Mouse (Mus musculus) lung, embryonic 15.5 days (tissue): ENCODE measurements around the gene Clic1. TPM values are rescaled to one million over a fixed set of nuclear protein-coding genes. Genes with fewer than 3 reads are reported as not detected.

ENCODE experiments used
- ATAC-seq: fragments of 200-750 bp; cut with Nextera tagmentation; 2 replicates; pipeline ENCODE4 v1.8.0; 2017; ENCODE audit warnings: moderate number of reproducible peaks, borderline replicate concordance; ENCODE audit not compliant: low FRiP score, low TSS enrichment; ENCODE audit errors: extremely low read depth
- H3K27ac ChIP-seq: fragments of 300-500 bp; sonication (generic); 2 replicates; pipeline ENCODE4 v1.5.1; 2015; ENCODE audit warnings: moderate library complexity, mild to moderate bottlenecking, inconsistent platforms
- H3K27me3 ChIP-seq: fragments of 300-500 bp; sonication (generic); 2 replicates; pipeline ENCODE4 v1.6.1; 2015; ENCODE audit warnings: inconsistent platforms
- H3K36me3 ChIP-seq: fragments of 300-500 bp; sonication (generic); 2 replicates; pipeline ENCODE4 v1.6.1; 2015; ENCODE audit warnings: inconsistent platforms
- H3K4me1 ChIP-seq: fragments of 300-500 bp; sonication (generic); 2 replicates; pipeline ENCODE4 v1.6.1; 2015; ENCODE audit warnings: inconsistent platforms
- H3K4me2 ChIP-seq: fragments of 300-500 bp; sonication (generic); 2 replicates; pipeline ENCODE4 v1.6.1; 2015; ENCODE audit warnings: inconsistent platforms, mild to moderate bottlenecking, moderate library complexity
- H3K4me3 ChIP-seq: fragments of 300-500 bp; sonication (generic); 2 replicates; pipeline ENCODE4 v1.5.1; 2015; ENCODE audit warnings: mild to moderate bottlenecking, inconsistent platforms
- H3K9ac ChIP-seq: fragments of 300-500 bp; sonication (generic); 2 replicates; pipeline ENCODE4 v1.6.1; 2015; ENCODE audit warnings: inconsistent platforms
- H3K9me3 ChIP-seq: fragments of 300-500 bp; sonication (generic); 2 replicates; pipeline ENCODE4 v1.6.1; 2016; ENCODE audit warnings: inconsistent platforms
- WGBS: fragments of 180-500 bp; shearing (Covaris S2); methylation state at CpG from one replicate; pipeline ENCODE4 v1.1.7; 2015; 5-methylcytosine and 5-hydroxymethylcytosine counted together
- polyA plus RNA-seq: library from polyadenylated mRNA; unstranded; fragments of >200 nt; fragmentation: Nextera tagmentation; extraction: Ambion mirVana; gene quantifications from 2 replicates; pipeline ENCODE4 v1.2.1, GENCODE M21; 2015

The Clic1 gene
- polyA plus RNA-seq, 1 experiment from 2014 or later, result 300 TPM

GRCm38 (mm10) chr17:35011440-35011839, 38.3 kb upstream of the Clic1 start:
- no peaks in the 10 kb centered on the region for H3K9me3 ChIP-seq
- 92% methylated on average over 8 of the region's 8 CpGs for WGBS
- H3K4me3 ChIP-seq, result no peak overlapping the region
- no peaks in the 10 kb centered on the region for H3K27me3 ChIP-seq
- no peak overlapping the region for H3K9ac ChIP-seq
- H3K4me1 ChIP-seq, result no peaks in the 10 kb centered on the region
- no peak for ATAC-seq
- no peak overlapping the region for H3K4me2 ChIP-seq
- peaks cover 98% of the 10 kb centered on the region for H3K36me3 ChIP-seq
- H3K27ac ChIP-seq, result no peak overlapping the region

GRCm38 (mm10) chr17:35012430-35012829, 37.3 kb upstream of the Clic1 start:
- Histone ChIP-seq H3K36me3 (peaks cover 89% of the 10 kb centered on the region), H3K27me3 (no peaks in the 10 kb centered on the region), H3K9me3 (no peaks in the 10 kb centered on the region), H3K4me3 (no peak overlapping the region), H3K9ac (no peak overlapping the region), H3K27ac (no peak overlapping the region), H3K4me1 (no peaks in the 10 kb centered on the region), H3K4me2 (no peak overlapping the region)
- 79% methylated on average over 13 of the region's 13 CpGs for WGBS
- ATAC-seq, result no peak

DNA sequence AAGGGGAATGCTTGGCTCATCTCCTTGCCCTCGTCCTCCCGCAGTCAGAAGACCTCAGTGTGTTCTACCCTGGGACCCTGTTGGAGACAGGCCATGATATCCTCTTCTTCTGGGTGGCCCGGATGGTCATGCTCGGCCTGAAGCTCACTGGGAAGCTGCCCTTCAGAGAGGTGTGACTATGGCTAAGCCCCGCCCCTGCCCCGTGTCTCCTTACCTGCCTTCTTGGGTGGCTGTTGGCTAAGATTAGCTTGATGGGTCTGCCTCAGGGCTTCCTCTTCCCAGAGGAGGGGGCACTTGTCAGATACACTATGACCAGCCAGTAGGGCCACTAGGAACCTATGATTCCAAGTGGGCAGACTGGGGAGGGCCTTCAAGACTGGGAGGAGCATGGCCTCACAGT, 36.5 kb upstream of the Clic1 start:
- Histone ChIP-seq H3K9me3 (no peaks in the 10 kb centered on the region), H3K27ac (no peak overlapping the region), H3K36me3 (peaks cover 81% of the 10 kb centered on the region), H3K27me3 (no peaks in the 10 kb centered on the region), H3K9ac (no peak overlapping the region), H3K4me2 (no peak overlapping the region), H3K4me1 (no peaks in the 10 kb centered on the region), H3K4me3 (no peak overlapping the region)
- no peak for ATAC-seq
- WGBS, result 67% methylated on average over 6 of the region's 6 CpGs

DNA sequence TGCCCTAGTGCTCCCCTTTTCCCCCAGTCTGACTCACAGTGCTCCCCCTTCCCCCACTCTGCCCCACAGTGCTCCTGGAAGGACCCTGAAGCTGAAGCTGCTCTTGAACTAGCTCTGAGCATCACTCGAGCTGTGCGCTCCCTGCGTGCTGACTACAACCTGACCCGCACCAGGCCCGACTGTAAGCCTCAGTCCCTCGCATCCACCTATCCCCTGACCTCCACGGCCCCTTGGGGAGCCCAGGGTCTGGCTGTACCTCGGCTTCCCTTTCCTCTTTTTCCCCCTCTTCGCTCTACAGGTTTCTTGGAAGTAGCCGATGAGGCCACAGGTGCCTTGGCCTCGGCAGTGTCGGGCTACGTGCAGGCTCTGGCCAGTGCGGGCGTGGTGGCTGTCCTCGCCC, 34.5 kb upstream of the Clic1 start:
- H3K9me3 ChIP-seq, result no peaks in the 10 kb centered on the region
- no peak overlapping the region for H3K4me2 ChIP-seq
- no peak overlapping the region for H3K4me3 ChIP-seq
- 90% methylated on average over 16 of the region's 16 CpGs for WGBS
- no peaks in the 10 kb centered on the region for H3K27me3 ChIP-seq
- ATAC-seq, result no peak
- peaks cover 61% of the 10 kb centered on the region for H3K36me3 ChIP-seq
- no peak overlapping the region for H3K9ac ChIP-seq
- H3K4me1 ChIP-seq, result no peaks in the 10 kb centered on the region
- no peak overlapping the region for H3K27ac ChIP-seq

DNA sequence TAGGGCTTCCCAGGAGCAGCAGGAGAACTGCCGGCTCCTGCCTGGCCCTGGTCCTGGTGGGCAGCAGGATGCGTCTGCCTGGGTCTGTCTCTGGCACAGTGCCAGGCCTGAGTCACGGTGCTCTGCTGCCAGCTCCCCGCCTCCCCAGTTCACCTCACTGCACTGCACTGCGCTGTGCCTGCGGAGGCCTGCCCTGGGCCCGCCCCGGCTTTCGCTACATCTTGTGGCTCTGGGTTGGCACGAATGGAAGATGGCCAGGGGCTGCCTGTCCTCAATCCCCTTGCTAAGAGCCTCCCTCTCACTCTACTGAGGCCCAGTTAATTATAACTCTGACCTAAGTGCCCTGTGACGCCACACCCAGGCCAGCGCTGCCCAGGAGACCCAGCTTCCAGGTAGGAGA, 33.4 kb upstream of the Clic1 start, which contains the start of gene Vwa7:
TSS of gene Vwa7 (plus strand) at position 204 of the 400 bp plus-strand sequence.
- H3K9me3 ChIP-seq, result no peaks in the 10 kb centered on the region
- ATAC-seq, result no peak
- H3K4me3 ChIP-seq, result no peak within 1 kb of the TSS
- 61% methylated on average over 12 of the region's 12 CpGs for whole genome bisulfite sequencing
- peaks cover 50% of the 10 kb centered on the region for H3K36me3 ChIP-seq
- peaks cover 2% of the 10 kb centered on the region for H3K4me1 ChIP-seq
- H3K9ac ChIP-seq, result no peak within 1 kb of the TSS
- H3K27me3 ChIP-seq, result no peaks in the 10 kb centered on the region
- H3K4me2 ChIP-seq, result no peak within 1 kb of the TSS
- H3K27ac ChIP-seq, result no peak within 1 kb of the TSS

- Histone ChIP-seq H3K27ac (no peak overlapping the region), H3K36me3 (peaks cover 43% of the 10 kb centered on the region), H3K4me1 (peaks cover 7% of the 10 kb centered on the region), H3K9me3 (no peaks in the 10 kb centered on the region), H3K4me2 (no peak overlapping the region), H3K4me3 (no peak overlapping the region), H3K9ac (no peak overlapping the region), H3K27me3 (no peaks in the 10 kb centered on the region)
- no peak for ATAC-seq
- WGBS, result 76% methylated on average over 10 of the region's 10 CpGs
Observed at GRCm38 (mm10) chr17:35016791-35017705, 32.7 kb upstream of the Clic1 start.

- H3K36me3 ChIP-seq, result peaks cover 37% of the 10 kb centered on the region
- H3K27ac ChIP-seq, result no peak overlapping the region
- H3K27me3 ChIP-seq, result no peaks in the 10 kb centered on the region
- no peak overlapping the region for H3K4me3 ChIP-seq
- ATAC-seq, result no peak
- H3K4me1 ChIP-seq, result peaks cover 9% of the 10 kb centered on the region
- H3K9me3 ChIP-seq, result no peaks in the 10 kb centered on the region
- WGBS, result 69% methylated on average over 14 of the region's 14 CpGs
- no peak overlapping the region for H3K9ac ChIP-seq
- H3K4me2 ChIP-seq, result no peak overlapping the region
Observed at GRCm38 (mm10) chr17:35017706-35018030, 32.1 kb upstream of the Clic1 start.

GRCm38 (mm10) chr17:35018171-35018570, 31.6 kb upstream of the Clic1 start:
- Histone ChIP-seq H3K27me3 (no peaks in the 10 kb centered on the region), H3K4me3 (no peak overlapping the region), H3K27ac (no peak overlapping the region), H3K4me2 (no peak overlapping the region), H3K36me3 (peaks cover 32% of the 10 kb centered on the region), H3K9ac (no peak overlapping the region), H3K9me3 (no peaks in the 10 kb centered on the region), H3K4me1 (peaks cover 9% of the 10 kb centered on the region)
- WGBS, result 81% methylated on average over 3 of the region's 3 CpGs
- no peak for ATAC-seq

DNA sequence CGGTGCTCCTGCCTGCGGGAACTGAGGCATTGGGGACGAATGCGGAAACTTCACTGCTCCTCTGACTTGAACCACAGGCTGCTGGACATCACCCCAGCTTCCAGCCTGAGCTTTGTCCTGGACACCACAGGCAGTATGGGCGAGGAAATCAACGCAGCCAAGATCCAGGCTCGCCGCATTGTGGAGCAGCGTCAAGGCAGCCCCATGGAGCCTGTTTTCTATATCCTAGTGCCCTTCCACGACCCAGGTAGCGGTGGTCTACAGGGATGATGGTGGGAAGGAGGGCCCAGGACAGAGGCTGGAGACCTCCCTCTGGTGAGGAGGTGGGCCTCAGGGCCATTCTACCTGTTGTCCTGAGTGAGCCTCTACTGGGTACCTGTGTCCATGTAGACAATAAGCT, 29.9 kb upstream of the Clic1 start:
- no peak overlapping the region for H3K4me2 ChIP-seq
- no peak overlapping the region for H3K27ac ChIP-seq
- no peak overlapping the region for H3K4me3 ChIP-seq
- no peak for ATAC-seq
- 72% methylated on average over 11 of the region's 11 CpGs for WGBS
- H3K9me3 ChIP-seq, result no peaks in the 10 kb centered on the region
- H3K9ac ChIP-seq, result no peak overlapping the region
- H3K4me1 ChIP-seq, result peaks cover 9% of the 10 kb centered on the region
- peaks cover 15% of the 10 kb centered on the region for H3K36me3 ChIP-seq
- no peaks in the 10 kb centered on the region for H3K27me3 ChIP-seq

DNA sequence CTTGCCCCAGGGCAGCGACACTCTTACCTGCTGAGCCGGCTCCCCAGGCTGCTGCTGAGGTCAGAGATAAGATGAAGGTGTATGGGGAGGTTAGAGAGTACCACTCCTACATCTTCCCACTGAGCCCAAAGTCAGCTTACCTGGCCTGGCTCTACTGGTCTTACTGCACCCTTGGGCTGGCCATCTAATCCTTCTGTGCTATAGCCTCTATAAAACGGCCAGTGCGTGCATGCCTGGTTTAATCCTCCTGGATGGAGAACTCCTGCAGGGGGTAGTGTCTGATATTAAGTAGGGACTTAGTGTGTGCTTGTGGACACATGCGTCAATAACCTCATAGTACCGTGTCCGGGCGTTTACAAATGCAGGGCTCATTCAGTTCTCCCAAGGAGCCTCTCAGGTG, 29.2 kb upstream of the Clic1 start:
- Histone ChIP-seq H3K9me3 (no peaks in the 10 kb centered on the region), H3K36me3 (peaks cover 8% of the 10 kb centered on the region), H3K4me3 (no peak overlapping the region), H3K27me3 (no peaks in the 10 kb centered on the region), H3K27ac (no peak overlapping the region), H3K4me2 (no peak overlapping the region), H3K9ac (no peak overlapping the region), H3K4me1 (peaks cover 12% of the 10 kb centered on the region)
- ATAC-seq, result no peak
- WGBS, result 80% methylated on average over 8 of the region's 8 CpGs

GRCm38 (mm10) chr17:35021163-35021808, 28.5 kb upstream of the Clic1 start:
- Histone ChIP-seq H3K36me3 (peaks cover under 1% of the 10 kb centered on the region; the same call in 1 of the 2 replicates), H3K4me2 (peak overlapping the region; percentile 32), H3K4me3 (no peak overlapping the region), H3K27me3 (no peaks in the 10 kb centered on the region), H3K4me1 (peaks cover 20% of the 10 kb centered on the region), H3K9me3 (no peaks in the 10 kb centered on the region), H3K27ac (peak overlapping the region; percentile 49), H3K9ac (no peak overlapping the region)
- WGBS, result 9% methylated on average over 16 of the region's 17 CpGs
- no peak for ATAC-seq

GRCm38 (mm10) chr17:35021842-35022477, 27.8 kb upstream of the Clic1 start:
- WGBS, result 37% methylated on average over 6 of the region's 6 CpGs
- Histone ChIP-seq H3K4me2 (peak overlapping the region; percentile 32; the same call in 1 of the 2 replicates), H3K27me3 (no peaks in the 10 kb centered on the region), H3K27ac (peak overlapping the region; percentile 49), H3K9me3 (no peaks in the 10 kb centered on the region), H3K4me1 (peaks cover 25% of the 10 kb centered on the region), H3K36me3 (no peaks in the 10 kb centered on the region), H3K9ac (no peak overlapping the region), H3K4me3 (no peak overlapping the region)
- no peak for ATAC-seq
